Mouse (Mus musculus) gastrocnemius, adult 2 months (tissue): ENCODE data around the gene Gse1. TPM values are rescaled to one million over a fixed set of nuclear protein-coding genes. Genes with fewer than 3 reads are reported as not detected.

Experiments
- DNase-seq: peaks from one replicate; pipeline ENCODE4 v3.0.0; 2022
- H3K27ac ChIP-seq: fragments of 200-600 bp; 2 replicates; pipeline ENCODE4 v1.8.1; 2022; ENCODE audit warnings: mild to moderate bottlenecking
- H3K4me3 ChIP-seq: fragments of 200-600 bp; 2 replicates; pipeline ENCODE4 v1.8.1; 2022; ENCODE audit warnings: mild to moderate bottlenecking, moderate library complexity
- CTCF ChIP-seq: fragments of 200-600 bp; IDR thresholded peaks from 2 replicates; pipeline ENCODE4 v1.8.1; 2022; ENCODE audit warnings: antibody characterized with exemption, mild to moderate bottlenecking, moderate library complexity
- intact Hi-C: fragments of 180-260 bp; cut with DNase I; formaldehyde crosslinking; loops from one replicate; pipeline ENCODE4 v1.15.1; 2025
- total RNA-seq, 2 experiments: library from RNA; stranded (reverse); gene quantifications; 2 replicates each; pipeline ENCODE4 v1.2.3; 2021

Gse1 gene
- total RNA-seq, 2 experiments from 2014 or later: 26.5 to 37.3 TPM

DNA sequence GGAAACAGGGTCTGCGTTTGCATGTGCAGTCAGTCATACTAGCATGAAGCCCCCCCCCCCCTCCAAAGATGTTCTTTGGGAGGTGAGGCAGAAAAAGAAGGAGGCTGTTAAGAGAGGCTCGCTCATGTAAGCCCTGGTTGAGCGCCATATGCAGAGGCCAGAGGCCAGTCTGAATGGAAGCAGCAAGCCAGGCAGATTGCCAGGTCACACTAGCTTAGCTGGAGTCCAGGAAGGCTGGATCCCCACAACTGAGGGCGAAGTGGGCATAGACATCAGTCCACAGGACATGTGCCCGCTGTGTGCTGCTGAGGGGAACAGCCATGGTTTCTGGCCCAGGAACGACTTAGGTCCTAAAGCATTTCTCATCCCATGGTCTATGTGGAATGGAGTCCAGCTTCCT lies 160.0 kb downstream of the Gse1 start:
- Histone ChIP-seq H3K4me3 (no peak overlapping the region), H3K27ac (no peak overlapping the region)
- TF ChIP-seq CTCF: no peak
- DNase-seq: no peak
- intact Hi-C loops: no loop called here

DNA sequence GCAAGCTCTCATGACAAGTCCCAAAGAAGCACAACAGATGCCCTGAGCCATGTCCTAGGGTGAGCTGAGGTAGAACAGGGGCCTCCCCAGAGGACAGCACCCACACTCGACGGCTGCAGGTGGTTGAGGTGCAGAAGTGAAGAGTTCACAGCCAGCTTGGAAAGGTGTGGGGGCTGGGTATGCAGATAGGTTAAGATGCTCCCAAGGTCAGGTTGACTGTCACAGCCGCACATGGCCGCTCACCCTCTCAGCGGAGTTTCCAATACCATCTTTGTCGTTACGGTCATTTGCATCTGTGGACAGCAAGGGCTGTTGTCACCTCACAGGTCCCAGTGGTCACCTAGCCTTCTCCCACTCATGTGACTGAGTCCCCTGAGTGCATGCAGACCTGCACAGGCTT lies 162.3 kb downstream of the Gse1 start:
- no peak overlapping the region for H3K4me3 ChIP-seq
- intact Hi-C loops: no loop called here
- no peak overlapping the region for H3K27ac ChIP-seq
- DNase-seq: no peak
- no peak for TF ChIP-seq CTCF

DNA sequence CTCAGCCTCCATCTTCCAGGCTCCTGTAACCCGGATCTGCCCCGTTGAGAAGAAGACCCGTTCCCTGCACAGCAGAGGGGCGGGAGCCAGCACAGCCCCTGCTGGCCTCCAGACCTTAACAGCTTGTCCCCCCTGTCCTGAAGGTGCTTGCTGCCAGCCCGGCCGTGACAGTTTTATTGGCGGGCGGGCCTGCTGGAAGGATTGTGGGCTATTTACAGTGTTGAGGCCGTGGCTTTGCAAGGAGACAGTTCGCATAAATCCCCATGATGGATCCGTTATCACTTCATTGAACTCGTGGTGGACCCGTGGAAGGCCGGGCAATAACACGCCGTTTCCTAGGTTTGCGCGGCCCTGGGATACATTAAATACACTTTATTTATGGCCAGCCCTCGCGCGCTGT lies 163.6 kb downstream of the Gse1 start:
- intact Hi-C loops: no loop called here
- H3K27ac ChIP-seq: peak overlapping the region; percentile 31; the same call in 1 of the 2 replicates
- no peak for DNase-seq
- no peak for TF ChIP-seq CTCF
- H3K4me3 ChIP-seq: no peak overlapping the region

DNA sequence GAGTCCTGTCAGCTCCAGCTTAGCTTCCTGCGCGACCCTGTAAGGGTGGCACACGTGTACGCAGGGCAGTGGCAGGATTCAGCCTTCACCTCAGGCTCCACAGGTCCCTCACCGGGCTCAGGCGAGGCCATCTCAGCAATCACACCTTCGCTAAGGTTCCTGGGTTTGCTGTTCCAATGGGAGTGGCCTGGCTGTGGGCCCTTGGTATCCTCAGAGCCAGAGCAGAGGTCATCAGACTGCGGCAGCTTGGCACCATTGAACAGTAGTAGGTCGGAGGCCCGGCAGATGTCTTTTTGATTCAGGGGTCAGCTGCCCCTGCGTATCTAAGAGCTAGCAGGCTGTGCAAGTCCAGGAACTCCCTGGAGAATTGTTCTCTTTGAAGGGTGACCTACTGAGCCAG lies 164.8 kb downstream of the Gse1 start:
- intact Hi-C loops: no loop called here
- peak overlapping the region; percentile 16; the same call in 1 of the 2 replicates for H3K27ac ChIP-seq
- no peak overlapping the region for H3K4me3 ChIP-seq
- DNase-seq: no peak
- TF ChIP-seq CTCF: no peak

DNA sequence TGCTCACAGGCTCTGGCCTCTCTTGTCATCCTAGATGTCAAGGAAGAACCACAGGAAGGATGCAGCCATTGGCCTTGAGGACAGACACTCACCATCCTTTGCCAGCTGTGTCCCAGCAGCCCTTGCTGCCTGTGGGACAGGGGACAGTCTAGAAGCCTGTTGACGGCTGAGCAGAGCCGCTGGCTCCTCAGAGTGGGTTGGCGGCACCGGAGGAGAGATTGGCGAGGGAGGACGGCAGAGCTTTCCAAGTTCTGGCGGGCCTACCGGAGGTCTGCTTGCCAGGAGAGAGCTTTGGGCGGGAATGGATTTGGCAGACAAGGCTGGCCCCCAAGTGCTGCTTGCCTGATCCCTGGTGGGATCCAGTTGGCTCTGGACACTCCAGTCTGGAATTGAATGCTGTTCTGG lies 165.6 kb downstream of the Gse1 start:
- intact Hi-C loops: no loop called here
- TF ChIP-seq CTCF: no peak

DNA sequence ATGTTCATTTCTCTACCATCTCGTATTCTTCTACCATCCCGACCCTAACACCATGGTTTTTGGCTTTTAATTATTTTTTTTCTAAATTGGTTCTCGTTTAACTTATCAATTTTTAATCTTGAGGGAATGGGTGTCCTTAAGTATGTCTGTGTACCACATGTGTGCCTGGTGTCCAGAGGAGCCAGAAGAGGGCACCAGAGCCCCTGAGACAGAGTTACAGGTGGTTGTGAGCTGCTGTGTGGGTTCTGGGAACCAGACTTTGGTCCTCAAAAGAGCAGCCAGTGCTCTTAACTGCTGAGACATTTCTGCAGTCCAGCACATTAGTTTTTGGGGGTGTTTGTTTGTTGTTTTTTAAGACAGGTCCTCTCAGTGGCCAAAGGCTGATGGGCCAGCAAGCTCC lies 167.6 kb downstream of the Gse1 start:
- intact Hi-C loops: no loop called here
- DNase-seq: no peak
- TF ChIP-seq CTCF: peak; percentile 1; the same call in 1 of the 2 replicates
- no peak overlapping the region for H3K4me3 ChIP-seq
- H3K27ac ChIP-seq: no peak overlapping the region

More for the DNA sequence above, 165.6 kb downstream of the Gse1 start:
- Histone ChIP-seq H3K27ac (peak overlapping the region; percentile 16), H3K4me3 (no peak overlapping the region)
- DNase-seq: peak; percentile 70

DNA sequence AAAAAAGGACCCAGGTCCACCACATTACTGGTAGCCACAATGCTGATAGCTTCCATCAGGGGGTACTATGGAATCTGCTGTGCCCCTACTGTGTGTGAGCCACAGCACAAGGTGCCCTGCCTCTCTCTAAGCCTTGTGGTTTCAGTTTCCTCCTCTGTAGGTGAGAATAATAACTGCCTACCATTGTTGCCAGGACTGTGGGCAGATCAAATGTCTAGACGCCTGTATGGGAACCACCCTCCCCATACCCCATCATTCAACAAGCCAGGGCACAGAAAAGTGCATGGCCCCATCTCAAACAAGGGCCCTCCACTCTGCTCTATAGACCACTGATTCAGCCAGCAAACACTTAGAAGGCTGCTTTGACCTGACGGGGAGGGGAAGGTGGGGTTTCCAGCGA lies 168.5 kb downstream of the Gse1 start:
- intact Hi-C loops: no loop called here
- no peak for DNase-seq
- no peak overlapping the region for H3K4me3 ChIP-seq
- H3K27ac ChIP-seq: no peak overlapping the region
- TF ChIP-seq CTCF: no peak

DNA sequence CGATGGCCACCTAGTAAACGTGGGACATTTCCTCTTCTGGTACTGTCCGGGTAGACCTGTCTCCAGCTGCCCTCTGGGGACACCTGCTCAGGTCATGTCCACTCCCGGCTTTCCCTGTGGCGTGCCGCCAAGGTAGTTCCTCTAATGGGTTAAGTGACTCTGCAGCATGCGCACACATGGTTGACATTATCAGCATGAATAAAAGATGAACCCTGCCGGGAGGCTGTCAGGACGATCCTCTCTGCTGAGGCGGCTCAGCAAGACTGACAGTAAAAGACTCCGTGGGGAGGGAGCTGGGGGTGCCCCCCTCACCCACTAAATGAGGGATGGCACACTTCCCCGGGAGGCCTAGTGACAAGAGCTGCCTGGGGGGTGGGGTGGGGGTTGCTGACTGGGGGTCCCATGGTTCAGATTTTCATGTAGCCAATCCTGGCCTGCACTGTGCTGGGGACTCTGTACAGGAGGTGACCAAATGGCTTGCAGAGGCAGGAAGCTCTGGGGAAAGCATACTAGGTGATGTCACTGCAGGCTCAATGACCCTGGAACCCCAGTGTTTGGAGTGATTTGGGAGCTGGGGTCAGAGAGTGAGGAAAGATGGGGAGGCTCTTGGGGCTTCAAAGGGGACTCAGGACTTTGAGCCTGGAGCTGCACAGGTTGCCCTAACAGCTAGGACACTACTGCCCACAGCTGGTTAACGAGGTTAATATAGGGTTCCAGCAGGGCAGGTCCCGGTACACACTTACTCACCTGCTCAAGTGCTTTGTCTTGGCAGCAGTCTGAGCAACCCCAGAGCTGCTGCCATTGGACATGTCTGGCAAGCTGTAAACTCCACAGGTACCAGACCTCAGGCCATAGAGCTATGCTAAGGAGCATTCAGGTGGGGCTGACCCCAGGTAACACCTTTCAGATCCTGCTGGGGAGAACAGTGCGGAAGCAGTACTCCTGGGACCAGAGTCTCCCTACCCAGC lies 169.5 kb downstream of the Gse1 start:
- TF ChIP-seq CTCF: no peak
- Histone ChIP-seq H3K4me3 (no peak overlapping the region), H3K27ac (no peak overlapping the region)
- intact Hi-C loops: no loop called here
- no peak for DNase-seq

DNA sequence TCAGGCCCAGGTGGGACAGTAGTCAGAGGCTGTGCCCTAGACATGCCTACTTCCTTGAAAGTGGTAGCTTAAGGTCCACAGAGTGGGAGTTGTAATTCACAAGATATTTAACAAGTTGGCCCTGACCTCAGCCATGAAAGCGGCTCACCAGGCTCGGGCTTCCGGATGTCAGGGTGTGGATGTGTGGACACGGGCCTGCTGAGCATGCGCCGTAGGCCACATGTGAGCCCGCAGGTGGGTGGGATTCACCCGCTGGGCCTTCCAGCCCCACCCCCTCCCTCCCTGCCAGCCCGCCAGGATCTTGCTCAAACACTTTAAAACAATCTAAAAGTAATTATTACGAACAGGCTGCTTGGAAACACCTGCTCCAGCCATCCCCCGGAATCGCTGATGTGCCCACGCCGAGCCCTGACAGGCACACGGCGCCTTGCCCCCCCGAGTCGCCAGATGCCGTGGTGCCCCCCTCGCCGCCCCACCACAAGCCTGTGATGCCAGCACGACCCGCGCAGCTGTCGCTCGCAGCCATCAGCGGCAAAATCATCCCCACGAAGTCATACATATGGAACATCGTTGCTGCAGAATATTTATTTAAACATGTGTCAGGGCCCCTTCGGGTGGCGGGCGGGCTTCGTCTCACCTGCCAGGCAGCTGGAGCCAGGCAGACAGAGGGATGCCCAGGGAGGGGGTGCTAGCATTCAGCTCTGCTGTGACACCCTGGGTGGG lies 171.1 kb downstream of the Gse1 start:
- intact Hi-C loops: no loop called here
- Histone ChIP-seq H3K27ac (no peak overlapping the region), H3K4me3 (no peak overlapping the region)
- DNase-seq: no peak
- TF ChIP-seq CTCF: no peak

DNA sequence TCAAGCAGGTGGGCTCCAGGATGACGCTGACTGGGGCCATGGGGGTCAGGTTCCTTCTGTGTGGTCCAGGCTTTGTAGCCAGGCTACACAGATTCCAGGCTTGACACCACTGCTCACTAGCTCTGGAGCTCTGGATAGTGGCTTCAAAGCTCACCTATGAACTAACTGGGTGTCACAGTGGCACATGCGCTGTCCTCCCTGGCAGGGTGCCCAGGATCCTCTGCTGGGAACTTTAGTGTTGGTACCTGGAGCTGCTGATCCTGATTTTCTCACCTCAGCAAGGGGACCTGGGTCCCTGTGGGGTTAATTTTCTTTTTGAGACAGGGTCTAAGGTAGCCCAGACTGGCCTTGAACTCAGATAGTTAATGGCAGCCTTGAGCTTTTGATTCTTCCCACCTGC lies 173.0 kb downstream of the Gse1 start:
- TF ChIP-seq CTCF: no peak

DNA sequence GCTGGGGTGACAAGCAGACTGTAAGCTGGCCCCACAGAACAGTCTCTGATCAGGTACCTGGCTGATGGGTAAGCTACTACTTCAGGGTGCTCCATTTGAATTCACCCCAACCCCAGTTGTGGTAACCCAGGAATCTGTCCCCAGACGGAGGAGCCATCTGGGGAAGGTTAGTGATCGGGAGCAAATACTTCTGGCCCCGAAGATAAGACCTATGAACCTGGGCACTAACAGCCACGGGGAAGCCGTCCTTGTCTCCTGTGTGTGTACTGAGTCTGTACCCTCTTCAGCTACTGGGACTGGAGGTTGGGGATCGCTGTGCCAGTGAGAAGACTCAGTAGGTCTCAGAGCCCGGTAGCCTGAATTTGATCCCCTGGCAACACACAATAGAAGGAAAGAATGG lies 173.5 kb downstream of the Gse1 start:
- H3K4me3 ChIP-seq: no peak overlapping the region
- no peak for DNase-seq
- intact Hi-C loops: no loop called here
- no peak overlapping the region for H3K27ac ChIP-seq
- no peak for TF ChIP-seq CTCF

More for the DNA sequence above, 173.0 kb downstream of the Gse1 start:
- no peak for DNase-seq
- H3K27ac ChIP-seq: no peak overlapping the region
- H3K4me3 ChIP-seq: no peak overlapping the region
- intact Hi-C loops: no loop called here

DNA sequence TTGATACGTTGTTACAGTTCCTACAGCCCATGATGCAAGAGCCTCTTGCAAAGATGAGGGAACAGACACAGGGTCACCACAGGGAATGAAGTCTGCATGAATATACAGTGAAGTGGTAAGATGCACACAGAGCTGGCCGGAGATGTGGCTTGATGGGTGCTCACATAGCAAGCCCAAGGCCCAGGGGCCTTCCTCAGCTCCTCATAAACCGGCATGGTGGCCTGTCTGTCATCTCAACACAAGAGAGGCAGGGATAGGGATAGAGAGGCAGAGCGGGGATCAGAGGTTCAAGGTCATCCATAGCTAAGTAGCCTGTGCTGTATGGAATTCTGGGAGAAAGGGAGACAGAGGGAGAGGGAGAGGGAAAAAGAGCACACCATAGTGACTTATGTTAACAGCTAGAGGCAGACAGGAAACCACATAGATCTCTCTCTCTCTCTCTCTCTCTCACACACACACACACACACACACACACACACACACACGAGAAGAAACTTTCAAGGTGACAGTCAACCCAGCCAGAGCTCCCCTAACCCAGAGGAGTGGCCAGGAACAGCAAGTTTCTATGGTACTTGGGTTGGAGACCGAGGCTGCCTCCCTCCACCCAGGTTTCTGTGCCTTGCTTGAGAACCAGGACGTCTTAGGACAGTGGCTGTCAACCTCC lies 175.5 kb downstream of the Gse1 start:
- TF ChIP-seq CTCF: no peak
- Histone ChIP-seq H3K27ac (no peak overlapping the region), H3K4me3 (no peak overlapping the region)
- DNase-seq: no peak
- intact Hi-C loops: no loop called here

DNA sequence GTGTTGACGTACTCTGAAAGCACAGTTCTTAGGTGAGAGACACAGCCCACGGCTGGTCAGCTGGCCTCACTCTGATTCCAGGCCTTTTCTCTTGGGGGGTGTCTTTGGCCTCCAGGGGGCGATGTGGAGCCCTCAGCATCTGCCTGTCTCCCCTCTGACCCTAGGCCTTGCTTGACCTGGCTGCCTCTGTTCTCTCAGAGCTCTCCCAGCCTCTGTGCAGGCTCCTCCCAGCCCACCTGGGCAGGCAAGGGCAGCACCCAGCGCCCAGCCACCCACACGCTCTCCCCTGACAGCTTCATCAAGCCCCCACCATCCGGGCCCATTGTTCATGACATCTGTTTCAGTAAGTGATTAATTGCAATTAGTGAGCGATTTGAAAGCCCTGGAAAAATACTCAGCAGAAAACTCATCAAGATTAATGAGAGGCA lies 176.4 kb downstream of the Gse1 start:
- no peak overlapping the region for H3K27ac ChIP-seq
- intact Hi-C loops: no loop called here
- TF ChIP-seq CTCF: peak; percentile 81
- DNase-seq: peak; percentile 72
- no peak overlapping the region for H3K4me3 ChIP-seq
